Mouse (Mus musculus): ENCODE measurements around the gene Camk2d. TPM values are rescaled to one million over a fixed set of nuclear protein-coding genes. Genes with fewer than 3 reads are reported as not detected.

Camk2d gene
- polyA plus RNA-seq, 1 experiment from 2014 or later: 36.6 TPM

DNA sequence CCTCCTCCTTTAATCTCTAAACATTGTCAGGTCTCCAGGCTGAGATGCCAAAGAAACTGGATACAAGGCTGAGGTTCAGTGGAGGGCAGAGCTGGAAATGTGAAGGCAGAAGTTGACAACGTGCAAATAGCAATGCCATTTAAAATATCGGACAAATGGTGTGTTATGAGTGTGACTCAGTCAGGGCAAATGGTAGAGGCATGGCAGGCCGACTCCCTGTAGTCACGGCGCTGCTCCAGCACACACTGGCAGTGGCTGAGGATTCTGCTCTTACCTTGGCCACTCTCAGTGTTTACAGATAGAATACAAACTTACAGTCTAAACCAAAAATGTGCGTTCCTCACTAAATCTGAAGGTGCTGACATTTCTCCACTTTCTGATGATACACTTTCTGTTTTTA, 105.5 kb downstream of the Camk2d start:
- WGBS: 60% methylated on average over 6 of the region's 6 CpGs
- no peaks in the 10 kb centered on the region for H3K4me1 ChIP-seq (ENCODE audit: insufficient read depth, low read depth, low read length)
- TF ChIP-seq CTCF (IDR thresholded peaks at IDR 0.05) (no peak), EP300 (IDR thresholded peaks at IDR 0.05) (no peak)
- H3K36me3 ChIP-seq (ENCODE audit: insufficient read depth, low read length): no peaks in the 10 kb centered on the region
- H3K27me3 ChIP-seq (replicated peaks; ENCODE audit: insufficient read depth, low read length): no peaks in the 10 kb centered on the region
- DNase-seq (ENCODE audit: low spot score) (no peak), ATAC-seq (no peak)
- no peaks in the 10 kb centered on the region for H3K9me3 ChIP-seq (ENCODE audit: low read length)
- H3K4me2 ChIP-seq (replicated peaks; ENCODE audit: low read depth, low read length): no peak overlapping the region
- no peak overlapping the region for H3K27ac ChIP-seq (ENCODE audit: low read length)
- H3K9ac ChIP-seq (replicated peaks; ENCODE audit: low read depth): no peak overlapping the region
- no peak overlapping the region for H3K4me3 ChIP-seq (ENCODE audit: low read depth, low read length)

GRCm38 (mm10) chr3:126705490-126705889, 109.4 kb downstream of the Camk2d start:
- Histone ChIP-seq H3K9me3 (ENCODE audit: low read length) (no peaks in the 10 kb centered on the region), H3K27me3 (replicated peaks; ENCODE audit: insufficient read depth, low read length) (no peaks in the 10 kb centered on the region), H3K4me2 (replicated peaks; ENCODE audit: low read depth, low read length) (no peak overlapping the region), H3K4me3 (ENCODE audit: low read depth, low read length) (no peak overlapping the region), H3K4me1 (ENCODE audit: insufficient read depth, low read depth, low read length) (no peaks in the 10 kb centered on the region), H3K9ac (replicated peaks; ENCODE audit: low read depth) (no peak overlapping the region), H3K36me3 (ENCODE audit: insufficient read depth, low read length) (no peaks in the 10 kb centered on the region), H3K27ac (ENCODE audit: low read length) (no peak overlapping the region)
- TF ChIP-seq EP300 (IDR thresholded peaks at IDR 0.05): no peak
- TF ChIP-seq CTCF (IDR thresholded peaks at IDR 0.05): no peak
- ATAC-seq: no peak
- DNase-seq (ENCODE audit: low spot score): no peak
- WGBS: 90% methylated on average over 1 of the region's 1 CpGs

DNA sequence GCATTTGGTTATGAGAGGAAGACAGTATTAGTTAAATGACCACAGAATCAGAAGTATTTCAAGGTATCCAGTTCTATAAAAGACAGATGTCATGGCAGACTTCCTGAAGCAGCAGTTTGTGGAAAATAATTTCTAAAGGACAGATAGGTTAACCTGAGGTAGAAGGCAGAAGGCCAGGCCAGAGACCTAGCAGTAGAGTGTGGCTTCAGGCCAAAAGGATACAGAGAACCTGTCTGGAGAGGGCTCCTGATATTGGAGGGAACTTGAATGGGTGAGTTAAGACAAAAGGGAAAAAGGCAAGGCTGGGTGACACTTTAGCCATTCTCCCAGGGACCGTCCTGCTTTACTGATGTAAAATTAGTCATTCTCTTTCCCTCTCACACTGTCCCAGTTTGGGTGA, 118.2 kb downstream of the Camk2d start:
- Histone ChIP-seq H3K4me2 (replicated peaks; ENCODE audit: low read depth, low read length) (no peak overlapping the region), H3K27me3 (replicated peaks; ENCODE audit: insufficient read depth, low read length) (no peaks in the 10 kb centered on the region), H3K27ac (ENCODE audit: low read length) (no peak overlapping the region), H3K9ac (replicated peaks; ENCODE audit: low read depth) (no peak overlapping the region), H3K36me3 (ENCODE audit: insufficient read depth, low read length) (no peaks in the 10 kb centered on the region), H3K4me3 (ENCODE audit: low read depth, low read length) (no peak overlapping the region), H3K9me3 (ENCODE audit: low read length) (no peaks in the 10 kb centered on the region), H3K4me1 (ENCODE audit: insufficient read depth, low read depth, low read length) (no peaks in the 10 kb centered on the region)
- no peak for TF ChIP-seq EP300 (IDR thresholded peaks at IDR 0.05)
- TF ChIP-seq CTCF (IDR thresholded peaks at IDR 0.05): no peak
- DNase-seq (ENCODE audit: low spot score) (no peak), ATAC-seq (no peak)
- WGBS: 73% methylated on average over 1 of the region's 1 CpGs

DNA sequence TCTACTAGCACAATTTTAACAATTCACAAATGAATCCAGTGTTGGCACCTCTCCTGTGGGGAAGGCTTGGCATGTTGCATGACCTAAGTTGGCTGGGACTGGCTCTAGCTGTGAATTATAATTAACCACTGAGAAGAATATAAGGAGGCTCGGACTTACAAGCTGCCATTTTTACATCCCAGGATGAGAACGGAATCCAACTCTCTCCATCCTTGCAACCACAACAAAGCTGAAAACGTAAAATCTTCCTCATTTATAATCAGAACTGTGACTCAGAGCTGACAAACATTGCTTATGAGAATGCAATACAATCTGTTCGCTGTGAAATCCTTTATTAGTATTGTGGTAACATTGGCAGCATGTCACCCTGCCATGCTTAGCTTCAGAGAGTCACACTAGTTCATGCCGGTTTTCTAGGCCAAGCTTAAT, 126.9 kb downstream of the Camk2d start:
- Histone ChIP-seq H3K27me3 (replicated peaks; ENCODE audit: insufficient read depth, low read length) (no peaks in the 10 kb centered on the region), H3K9ac (replicated peaks; ENCODE audit: low read depth) (no peak overlapping the region), H3K36me3 (ENCODE audit: insufficient read depth, low read length) (no peaks in the 10 kb centered on the region), H3K4me2 (replicated peaks; ENCODE audit: low read depth, low read length) (no peak overlapping the region), H3K4me1 (ENCODE audit: insufficient read depth, low read depth, low read length) (no peaks in the 10 kb centered on the region), H3K27ac (ENCODE audit: low read length) (no peak overlapping the region), H3K4me3 (ENCODE audit: low read depth, low read length) (no peak overlapping the region), H3K9me3 (ENCODE audit: low read length) (no peaks in the 10 kb centered on the region)
- ATAC-seq (no peak), DNase-seq (ENCODE audit: low spot score) (no peak)
- WGBS: 84% methylated on average over 5 of the region's 5 CpGs
- TF ChIP-seq EP300 (IDR thresholded peaks at IDR 0.05) (no peak), CTCF (IDR thresholded peaks at IDR 0.05) (no peak)

DNA sequence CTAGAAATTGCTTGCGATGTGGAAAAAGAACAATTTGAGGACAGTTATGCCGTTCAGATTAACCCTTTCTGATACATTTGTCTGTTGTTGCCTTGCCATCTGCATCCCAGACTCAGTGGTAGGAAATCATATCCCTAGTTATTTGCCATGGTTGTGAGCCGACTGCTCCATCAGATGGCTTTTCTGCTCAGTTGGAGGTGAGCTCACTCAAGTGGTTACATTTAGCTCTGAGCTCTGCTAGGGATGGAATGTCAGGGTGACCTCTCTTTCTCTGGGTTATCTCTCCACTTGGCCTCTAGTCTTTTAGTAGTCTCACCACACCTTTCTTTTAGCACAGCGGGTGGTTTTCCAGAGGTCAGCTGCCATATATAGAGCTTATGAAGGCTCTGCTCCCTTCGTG, 127.4 kb downstream of the Camk2d start:
- no peaks in the 10 kb centered on the region for H3K9me3 ChIP-seq (ENCODE audit: low read length)
- H3K4me3 ChIP-seq (ENCODE audit: low read depth, low read length): no peak overlapping the region
- no peaks in the 10 kb centered on the region for H3K4me1 ChIP-seq (ENCODE audit: insufficient read depth, low read depth, low read length)
- DNase-seq (ENCODE audit: low spot score) (no peak), ATAC-seq (no peak)
- H3K36me3 ChIP-seq (ENCODE audit: insufficient read depth, low read length): no peaks in the 10 kb centered on the region
- H3K27ac ChIP-seq (ENCODE audit: low read length): no peak overlapping the region
- H3K9ac ChIP-seq (replicated peaks; ENCODE audit: low read depth): no peak overlapping the region
- no peak overlapping the region for H3K4me2 ChIP-seq (replicated peaks; ENCODE audit: low read depth, low read length)
- H3K27me3 ChIP-seq (replicated peaks; ENCODE audit: insufficient read depth, low read length): no peaks in the 10 kb centered on the region
- TF ChIP-seq CTCF (IDR thresholded peaks at IDR 0.05) (no peak), EP300 (IDR thresholded peaks at IDR 0.05) (no peak)
- WGBS: 53% methylated on average over 5 of the region's 5 CpGs

- Histone ChIP-seq H3K9ac (replicated peaks; ENCODE audit: low read depth) (no peak overlapping the region), H3K27me3 (replicated peaks; ENCODE audit: insufficient read depth, low read length) (no peaks in the 10 kb centered on the region), H3K4me3 (ENCODE audit: low read depth, low read length) (no peak overlapping the region), H3K36me3 (ENCODE audit: insufficient read depth, low read length) (no peaks in the 10 kb centered on the region), H3K9me3 (ENCODE audit: low read length) (no peaks in the 10 kb centered on the region), H3K4me1 (ENCODE audit: insufficient read depth, low read depth, low read length) (no peaks in the 10 kb centered on the region), H3K27ac (ENCODE audit: low read length) (no peak overlapping the region), H3K4me2 (replicated peaks; ENCODE audit: low read depth, low read length) (no peak overlapping the region)
- 82% methylated on average over 9 of the region's 9 CpGs for whole genome bisulfite sequencing
- no peak for DNase-seq (ENCODE audit: low spot score)
- TF ChIP-seq CTCF (IDR thresholded peaks at IDR 0.05): no peak
- TF ChIP-seq EP300 (IDR thresholded peaks at IDR 0.05): no peak
- no peak for ATAC-seq
Measured at GRCm38 (mm10) chr3:126725647-126726046, 129.5 kb downstream of the Camk2d start.

GRCm38 (mm10) chr3:126727387-126727786, 131.3 kb downstream of the Camk2d start:
- Histone ChIP-seq H3K27me3 (replicated peaks; ENCODE audit: insufficient read depth, low read length) (no peaks in the 10 kb centered on the region), H3K4me1 (ENCODE audit: insufficient read depth, low read depth, low read length) (no peaks in the 10 kb centered on the region), H3K4me2 (replicated peaks; ENCODE audit: low read depth, low read length) (no peak overlapping the region), H3K9ac (replicated peaks; ENCODE audit: low read depth) (no peak overlapping the region), H3K9me3 (ENCODE audit: low read length) (no peaks in the 10 kb centered on the region), H3K36me3 (ENCODE audit: insufficient read depth, low read length) (no peaks in the 10 kb centered on the region), H3K4me3 (ENCODE audit: low read depth, low read length) (no peak overlapping the region), H3K27ac (ENCODE audit: low read length) (no peak overlapping the region)
- WGBS: 92% methylated on average over 4 of the region's 4 CpGs
- DNase-seq (ENCODE audit: low spot score): no peak
- TF ChIP-seq CTCF (IDR thresholded peaks at IDR 0.05) (no peak), EP300 (IDR thresholded peaks at IDR 0.05) (no peak)
- no peak for ATAC-seq
